Mouse (Mus musculus): ENCODE results near the gene Aunip.
"Not testable (repeated sequence)": the region's sequence is repeated elsewhere in the genome, so short reads cannot be mapped to it uniquely, and the experiment has no call there.

The Aunip gene

DNA sequence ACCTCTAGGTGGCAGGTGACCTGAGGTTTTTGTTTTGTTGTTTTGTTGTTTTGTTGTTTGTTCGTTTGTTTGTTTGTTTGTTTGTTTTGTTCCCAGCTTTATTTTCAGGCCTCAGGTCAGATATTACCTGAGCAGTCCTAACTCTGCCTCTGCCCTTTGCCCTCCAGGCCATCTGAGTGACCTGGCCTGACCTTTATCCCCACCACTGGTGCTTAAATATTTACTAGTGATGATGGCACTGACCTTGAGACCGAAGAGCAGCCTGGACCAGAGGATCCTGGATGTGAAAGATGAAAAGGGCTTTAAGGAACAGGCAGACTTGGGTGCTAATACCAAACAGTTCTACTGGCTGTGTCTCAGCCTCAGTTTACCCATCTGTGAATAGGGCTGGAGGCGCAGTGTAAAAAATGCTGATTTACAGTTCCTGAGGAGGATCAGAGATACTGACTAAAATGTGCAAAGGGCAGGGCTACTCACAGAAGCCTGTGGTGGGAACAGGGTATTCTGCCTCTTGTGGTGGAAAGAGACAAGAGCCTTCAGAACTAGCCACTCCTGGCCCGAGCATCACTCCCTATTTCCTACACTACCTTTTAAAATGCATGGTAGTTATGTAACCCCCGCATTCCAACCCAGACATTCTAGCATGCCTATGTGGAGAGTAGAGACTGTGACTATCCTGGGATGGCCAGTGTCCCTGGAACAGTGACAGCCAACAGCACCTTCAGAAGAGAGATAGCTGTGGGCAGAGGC, 25.5 kb upstream of the Aunip start:
- no peak for DNase-seq (ENCODE audit: low read depth, low spot score)

DNA sequence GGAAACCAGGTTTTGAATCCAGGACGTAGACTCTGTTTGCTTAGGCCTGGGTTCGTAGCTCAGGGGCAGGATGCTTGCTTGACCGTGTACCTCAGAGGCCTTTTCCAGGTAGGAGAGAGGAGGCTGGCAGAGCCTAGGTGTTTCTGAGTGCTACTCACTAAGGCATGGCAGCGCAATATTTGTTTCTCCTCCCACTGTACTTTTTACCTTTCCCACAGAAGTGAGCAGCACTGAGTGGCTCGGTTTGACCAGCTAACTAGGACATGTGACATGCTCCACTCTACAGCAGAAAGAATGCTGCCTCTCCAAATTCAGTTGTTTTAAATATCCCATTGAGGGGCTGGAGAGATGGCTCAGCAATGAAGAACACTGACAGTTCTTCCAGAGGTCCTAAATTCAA, 22.6 kb upstream of the Aunip start:
- DNase-seq (ENCODE audit: low read depth, low spot score) = no peak

DNA sequence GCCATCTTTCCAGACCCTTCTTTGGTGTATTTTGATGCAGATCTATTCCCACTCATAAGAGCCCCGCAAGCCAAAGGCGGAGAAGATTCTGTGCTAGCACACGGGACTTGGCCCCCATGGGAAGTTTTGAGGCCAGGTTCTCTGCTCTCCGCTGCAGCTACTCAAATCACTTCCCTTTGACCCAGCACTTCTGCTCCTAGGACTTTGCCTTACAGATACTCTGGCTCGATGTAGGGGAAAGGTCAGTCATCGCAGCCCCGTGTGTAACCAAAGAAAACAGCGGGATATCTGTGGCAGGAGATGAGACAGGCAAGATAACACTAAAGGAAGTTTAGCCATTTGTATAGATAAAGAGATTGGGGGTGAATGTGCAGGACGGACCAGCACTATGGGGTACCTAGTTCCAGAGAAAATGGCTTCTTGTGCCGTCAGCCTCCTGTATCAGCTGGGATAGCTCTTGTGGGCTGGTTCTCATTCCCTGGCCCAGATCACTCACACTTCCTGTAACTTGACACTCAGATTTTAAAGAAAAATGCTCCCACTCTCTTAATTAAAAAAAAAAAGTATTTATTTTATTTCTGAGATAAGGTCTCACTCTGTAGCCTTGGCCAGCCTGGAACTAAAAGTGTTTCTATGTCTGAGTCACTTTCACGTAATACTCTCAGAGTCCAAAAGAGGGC, 20.7 kb upstream of the Aunip start:
- no peak for DNase-seq (ENCODE audit: low read depth, low spot score)

DNA sequence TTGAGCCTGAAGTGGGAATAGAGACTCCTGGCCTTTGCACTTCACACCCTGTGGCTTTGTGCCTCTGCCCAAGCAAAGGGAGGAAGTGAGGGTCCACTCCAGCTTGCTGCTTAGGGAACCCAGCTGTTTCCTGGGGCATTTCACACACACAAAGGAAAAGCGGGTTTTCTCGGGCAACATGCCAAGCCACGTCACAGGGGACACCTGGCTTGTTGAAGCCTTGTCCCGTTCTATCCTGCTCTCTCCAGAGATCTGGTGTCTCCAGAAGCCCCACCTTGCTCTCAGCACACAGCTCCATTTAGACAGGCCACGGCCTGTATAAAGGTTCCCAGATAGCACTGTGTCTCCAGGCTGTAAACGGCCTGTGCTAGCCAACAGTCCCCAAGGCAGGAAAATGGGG, 19.1 kb upstream of the Aunip start:
- no peak for DNase-seq (ENCODE audit: low read depth, low spot score)

DNA sequence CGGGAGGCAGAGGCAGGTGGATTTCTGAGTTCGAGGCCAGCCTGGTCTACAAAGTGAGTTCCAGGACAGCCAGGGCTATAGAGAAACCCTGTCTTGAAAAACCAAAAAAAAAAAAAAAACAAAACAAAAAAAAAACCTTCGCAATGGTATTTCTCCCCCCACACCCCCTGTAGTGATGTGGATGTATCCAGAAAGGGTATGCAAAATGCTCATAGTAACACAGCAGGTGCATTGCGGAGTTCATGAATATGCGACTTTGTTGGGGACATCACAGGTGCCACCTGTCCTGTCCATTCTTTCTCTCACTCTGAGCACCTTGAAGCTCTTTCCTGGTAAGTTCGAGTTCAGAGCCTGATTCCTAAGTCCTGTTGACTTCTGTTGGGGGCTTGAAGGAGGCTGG, 16.6 kb upstream of the Aunip start:
- not testable (repeated sequence) for DNase-seq (ENCODE audit: low read depth, low spot score)

DNA sequence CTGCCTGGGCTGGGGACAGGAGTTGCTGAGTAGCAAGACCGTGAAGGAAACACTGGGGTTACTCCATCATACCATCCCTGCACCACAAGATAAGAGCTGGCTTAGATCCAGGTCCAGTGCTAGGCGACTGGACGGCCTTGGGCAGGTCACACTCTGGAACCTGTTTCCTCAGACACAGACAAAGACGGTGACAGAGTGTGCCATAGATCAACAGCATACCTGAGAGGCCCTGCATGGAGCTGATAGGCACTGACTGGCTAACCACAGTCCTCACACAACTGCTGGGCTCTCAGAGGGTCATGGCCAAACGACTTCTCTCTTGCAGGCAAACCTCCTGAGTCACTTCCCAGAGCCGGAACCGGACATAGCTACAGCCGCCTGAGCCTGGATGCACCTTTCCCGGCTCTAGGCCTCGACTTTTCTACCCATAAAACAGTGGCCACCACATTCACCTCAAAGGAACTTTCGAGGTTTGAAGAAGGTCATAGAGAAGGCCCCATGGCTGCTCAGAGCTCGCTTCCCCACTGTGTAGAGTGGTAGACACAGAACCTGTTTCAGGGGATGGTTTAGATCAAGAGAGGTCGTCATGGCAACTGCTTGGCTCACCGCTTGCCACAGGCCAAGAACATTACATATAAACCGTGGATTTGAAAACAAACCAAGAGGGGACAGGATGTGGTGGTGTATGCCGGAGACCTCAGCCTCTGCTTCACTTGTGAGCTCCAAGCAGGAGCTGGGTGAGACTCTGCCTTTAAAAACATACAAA, 15.8 kb upstream of the Aunip start:
- DNase-seq (ENCODE audit: low read depth, low spot score) = peak; percentile 93

DNA sequence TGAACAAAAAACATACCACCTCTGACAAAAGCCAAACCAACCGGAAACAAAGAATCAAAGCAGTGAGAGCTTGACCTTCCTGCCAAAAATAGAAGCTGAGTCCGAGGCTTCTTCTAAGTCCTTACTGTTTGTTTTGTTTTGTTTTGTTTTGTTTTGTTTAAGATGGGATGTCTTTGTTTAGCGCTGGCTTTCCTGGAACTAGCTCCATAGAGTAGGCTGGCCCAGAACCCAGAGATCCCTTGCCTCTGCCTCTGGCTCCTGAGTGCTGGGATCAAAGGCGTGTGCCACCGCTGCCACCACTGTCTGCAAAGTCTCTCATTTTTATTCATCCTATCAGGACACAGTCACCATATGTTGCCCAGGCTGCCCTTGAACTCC, 15.3 kb upstream of the Aunip start:
- DNase-seq (ENCODE audit: low read depth, low spot score) = no peak

DNA sequence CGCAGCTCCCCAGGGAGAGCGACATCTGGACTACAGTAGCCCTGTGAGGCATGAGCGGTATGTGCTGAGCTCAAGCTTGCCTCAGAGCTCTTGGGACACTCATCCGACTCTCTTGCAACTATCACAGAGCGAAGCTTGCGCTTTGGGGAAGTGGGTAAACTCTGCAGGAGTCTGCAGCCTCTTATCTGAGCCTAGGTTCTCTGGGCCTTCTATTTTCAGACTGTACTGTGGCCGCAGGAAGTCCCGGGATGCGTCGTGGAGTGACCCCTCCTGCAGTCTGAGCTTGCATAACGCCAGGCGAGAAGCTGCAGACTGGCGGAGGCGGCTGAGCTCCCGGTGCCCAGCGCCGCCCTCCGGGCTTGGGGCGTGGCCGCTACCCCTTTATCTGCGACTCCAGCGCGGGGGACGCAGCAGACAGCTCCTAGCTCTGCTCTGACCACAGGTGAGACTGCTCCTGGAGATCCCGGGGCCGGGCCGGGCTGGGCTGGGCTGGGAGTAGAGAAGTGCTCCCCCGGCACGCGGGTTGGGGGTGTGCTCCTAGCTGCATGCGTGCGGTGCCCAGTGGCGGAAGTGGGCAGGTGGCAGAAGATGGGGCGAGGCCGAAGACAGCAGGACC, 14.1 kb upstream of the Aunip start, which contains the start of gene Paqr7:
Gene Paqr7 (plus strand): TSS at position 103 of the 616 bp plus-strand sequence.
- peak; percentile 66 for DNase-seq (ENCODE audit: low read depth, low spot score)

DNA sequence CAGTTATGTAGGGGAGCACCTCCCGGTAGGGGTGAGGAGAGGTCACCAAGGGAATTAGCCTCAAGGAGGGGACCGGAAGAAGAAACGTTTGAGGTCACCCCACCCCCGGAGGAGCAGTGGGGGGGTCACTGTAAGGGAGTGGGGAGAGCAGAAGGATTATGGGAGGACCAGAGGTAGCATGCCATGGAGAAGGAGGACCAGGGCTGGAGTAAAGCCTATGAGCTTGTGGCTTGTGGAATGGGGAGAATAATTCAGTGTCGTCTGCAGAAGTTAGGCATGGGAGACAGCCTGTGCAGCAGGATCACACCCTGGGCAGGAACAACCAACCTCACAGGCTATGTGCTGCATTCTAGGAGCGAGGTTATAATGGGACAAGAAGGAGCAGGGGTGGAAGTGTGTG, 13.6 kb upstream of the Aunip start:
- DNase-seq (ENCODE audit: low read depth, low spot score) = no peak

DNA sequence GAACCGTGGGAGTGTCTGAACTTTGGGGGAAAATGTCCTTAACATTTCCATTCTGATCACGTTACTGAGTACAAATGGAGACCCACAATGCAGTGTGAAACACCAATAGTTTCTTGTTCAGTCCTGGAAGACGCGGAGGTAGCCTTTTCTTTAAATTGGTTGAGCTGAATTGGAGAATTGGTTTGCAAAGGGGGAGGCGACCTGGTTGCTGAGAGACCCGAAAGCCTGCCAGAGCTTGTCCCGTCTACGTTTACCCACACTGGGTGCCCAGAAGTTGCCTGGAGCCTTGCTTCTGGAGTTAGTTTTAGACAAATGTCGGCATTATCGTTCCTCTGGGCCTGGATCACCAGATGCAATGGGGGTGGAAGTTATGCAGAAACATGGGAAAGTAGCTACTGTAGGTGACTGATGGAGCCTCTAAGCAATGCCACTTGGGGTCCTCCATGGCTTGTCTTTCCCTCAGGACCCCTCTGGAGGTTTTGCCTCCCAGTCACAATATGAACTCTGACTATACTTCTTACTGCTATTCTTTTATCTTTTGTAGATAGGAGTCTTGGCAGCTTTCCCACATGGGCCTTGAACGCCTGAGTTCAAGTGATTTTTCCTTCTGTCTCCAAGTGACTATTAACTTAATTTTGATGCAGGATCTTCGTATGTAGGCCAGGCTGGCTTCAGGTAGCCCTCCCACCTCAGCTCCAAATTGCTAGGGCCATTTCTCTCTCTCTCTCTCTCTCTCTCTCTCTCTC, 12.6 kb upstream of the Aunip start:
- no peak for DNase-seq (ENCODE audit: low read depth, low spot score)

DNA sequence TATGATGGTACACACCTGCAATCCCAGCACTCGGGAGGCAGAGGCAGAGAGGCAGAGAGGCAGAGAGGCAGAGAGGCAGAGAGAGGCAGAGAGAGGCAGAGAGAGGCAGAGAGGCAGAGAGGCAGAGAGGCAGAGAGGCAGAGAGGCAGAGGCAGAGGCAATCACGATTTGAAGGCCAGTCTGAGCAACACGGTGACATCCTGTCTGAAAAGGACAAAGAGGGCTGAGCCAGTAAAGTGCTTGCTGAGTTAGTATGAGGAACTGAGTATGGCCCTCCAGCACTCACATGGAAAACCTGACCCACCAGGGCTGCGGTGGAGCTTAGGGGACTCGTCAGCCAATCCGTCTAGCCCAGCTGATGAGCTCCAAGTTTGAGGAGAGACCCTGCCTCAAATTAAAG, 11.8 kb upstream of the Aunip start:
- DNase-seq (ENCODE audit: low read depth, low spot score) = not testable (repeated sequence)

DNA sequence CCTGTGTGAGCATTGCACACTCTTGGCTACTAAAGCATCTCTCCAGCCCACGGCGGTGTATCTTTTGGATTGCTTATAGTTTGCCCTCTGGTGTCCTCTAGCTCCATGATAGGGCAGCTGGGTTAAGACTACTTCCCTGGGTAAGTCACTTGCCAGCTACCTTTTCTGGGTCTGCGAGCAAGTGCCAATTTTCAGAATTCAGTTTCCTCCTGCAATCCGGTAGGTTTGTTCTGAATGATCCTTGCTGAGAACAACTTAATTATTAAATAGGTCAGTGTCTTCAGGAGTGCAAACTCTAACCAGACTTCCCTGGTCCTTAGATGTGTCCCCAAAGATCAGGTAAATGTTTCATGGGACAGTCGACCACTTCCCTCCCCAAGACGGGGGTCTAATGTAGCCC, 9.7 kb upstream of the Aunip start:
- no peak for DNase-seq (ENCODE audit: low read depth, low spot score)

DNA sequence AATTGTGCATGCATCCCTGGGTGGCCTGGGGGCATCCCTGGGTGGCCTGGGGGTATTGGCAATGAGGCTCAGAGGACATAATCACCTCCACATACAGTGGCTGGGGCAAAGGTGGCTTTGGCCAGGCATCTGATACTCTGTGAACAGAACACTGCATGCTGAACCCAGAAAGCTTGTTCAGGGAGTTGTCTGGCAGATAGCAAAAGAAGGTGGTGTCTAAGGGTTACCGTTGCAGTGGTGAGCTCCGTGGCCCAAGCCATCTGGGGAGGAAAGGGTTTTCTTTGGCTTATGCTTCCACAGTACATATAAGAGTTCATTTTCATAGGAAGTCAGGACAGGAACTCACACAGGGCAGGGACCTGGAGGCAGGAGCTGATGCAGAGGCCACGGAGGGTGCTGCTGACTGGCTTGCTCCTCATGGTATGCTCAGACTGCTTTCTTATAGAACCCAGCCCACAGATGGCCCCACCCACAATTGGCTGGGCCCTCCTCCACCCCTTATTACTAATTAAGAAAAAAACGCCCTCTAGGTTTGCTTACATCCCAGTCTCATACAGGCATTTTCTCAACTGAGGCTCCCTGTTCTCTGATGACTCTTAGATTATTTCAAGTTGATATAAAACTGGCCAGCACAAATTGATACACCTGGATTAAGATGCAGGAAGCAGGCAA, 7.0 kb upstream of the Aunip start:
- DNase-seq (ENCODE audit: low read depth, low spot score) = no peak

DNA sequence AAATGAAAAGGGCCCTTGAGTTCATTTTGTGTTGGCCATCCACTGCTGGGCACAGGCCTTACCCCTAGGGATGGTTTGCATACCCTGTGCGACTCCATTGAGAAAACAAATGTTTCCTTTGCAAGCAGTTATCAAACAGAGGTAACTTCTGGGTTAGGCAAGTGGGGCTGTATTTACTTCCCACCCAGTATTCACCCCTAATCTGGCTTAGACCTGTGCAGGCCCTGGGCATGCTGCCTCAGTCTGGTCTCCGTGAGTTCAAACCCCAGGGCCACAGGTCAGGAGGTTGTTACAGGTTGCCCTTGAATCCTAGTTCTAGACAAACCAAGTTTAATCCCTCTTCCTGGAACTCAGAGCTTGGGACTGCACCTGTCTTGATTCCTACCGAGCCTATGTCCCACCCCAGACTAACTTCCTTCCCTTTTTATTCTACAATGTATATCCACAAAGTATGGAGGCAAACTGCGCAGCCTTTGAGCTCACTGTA, 5.5 kb upstream of the Aunip start:
- DNase-seq (ENCODE audit: low read depth, low spot score) = no peak

DNA sequence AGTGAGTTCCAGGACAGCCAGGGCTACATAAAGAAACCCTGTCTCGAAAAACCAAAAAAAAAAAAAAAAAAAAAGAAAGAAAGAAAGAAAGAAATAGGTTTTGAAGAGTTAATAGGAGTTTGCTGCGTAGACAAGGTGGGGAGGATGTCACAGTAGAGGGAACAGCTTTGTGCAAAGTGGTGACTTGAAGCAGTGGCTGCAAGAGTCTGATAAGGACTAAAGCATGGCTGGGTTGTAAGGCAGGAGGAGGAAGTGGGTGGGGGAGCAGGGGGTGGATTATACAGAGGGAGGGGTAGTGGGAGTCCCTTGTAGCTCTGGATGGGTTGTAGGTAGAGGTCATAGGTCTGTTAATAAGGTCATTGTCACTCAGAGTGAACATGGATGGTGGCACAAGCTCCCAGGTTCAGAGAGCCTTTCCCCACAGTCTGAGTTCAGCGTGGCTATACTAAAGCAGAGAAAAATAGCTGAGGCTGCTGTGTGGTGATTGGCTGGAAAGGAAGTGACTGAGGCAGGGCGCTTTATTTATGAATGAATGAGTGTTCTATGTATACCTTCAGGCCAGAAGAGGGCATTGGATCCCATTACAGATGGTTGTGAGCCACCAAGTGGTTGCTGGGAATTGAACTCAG, 4.7 kb upstream of the Aunip start:
- no peak for DNase-seq (ENCODE audit: low read depth, low spot score)

DNA sequence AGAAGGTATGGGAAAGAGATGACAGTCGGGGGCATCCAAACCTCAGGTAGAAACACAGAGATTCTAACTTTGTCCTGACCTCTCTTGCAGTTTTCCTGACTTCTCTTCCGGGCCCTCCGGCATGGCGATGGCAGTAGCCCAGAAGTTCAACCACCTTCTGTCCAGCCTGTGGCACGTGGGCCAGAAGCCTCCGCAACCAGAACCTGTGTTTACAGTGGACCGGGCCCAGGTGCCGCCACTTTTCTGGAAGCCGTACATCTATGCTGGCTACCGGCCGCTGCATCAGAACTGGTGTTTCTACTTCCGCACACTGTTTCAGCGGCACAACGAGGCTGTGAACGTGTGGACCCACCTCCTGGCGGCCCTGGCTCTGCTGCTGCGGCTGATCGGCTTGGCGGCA, 4.1 kb upstream of the Aunip start:
- no peak for DNase-seq (ENCODE audit: low read depth, low spot score)

DNA sequence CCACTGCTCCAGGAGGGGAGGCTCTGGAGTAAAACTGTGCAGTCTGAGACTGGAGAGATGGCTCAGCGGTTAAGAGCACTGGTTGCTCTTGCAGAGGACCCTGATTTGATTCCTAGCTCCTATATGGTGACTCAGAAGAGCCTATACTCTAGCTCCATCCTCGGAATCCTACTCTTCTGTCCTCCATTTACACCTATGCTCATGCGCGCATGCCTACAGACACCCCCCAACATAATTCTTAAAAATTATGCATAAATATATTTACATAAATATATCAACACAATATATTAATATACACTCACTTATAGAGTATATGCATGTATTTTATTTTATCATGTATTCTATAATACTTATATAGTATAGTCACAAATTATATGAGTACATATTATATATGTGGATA, 403 bp upstream of the Aunip start:
- no peak for DNase-seq (ENCODE audit: low read depth, low spot score)

DNA sequence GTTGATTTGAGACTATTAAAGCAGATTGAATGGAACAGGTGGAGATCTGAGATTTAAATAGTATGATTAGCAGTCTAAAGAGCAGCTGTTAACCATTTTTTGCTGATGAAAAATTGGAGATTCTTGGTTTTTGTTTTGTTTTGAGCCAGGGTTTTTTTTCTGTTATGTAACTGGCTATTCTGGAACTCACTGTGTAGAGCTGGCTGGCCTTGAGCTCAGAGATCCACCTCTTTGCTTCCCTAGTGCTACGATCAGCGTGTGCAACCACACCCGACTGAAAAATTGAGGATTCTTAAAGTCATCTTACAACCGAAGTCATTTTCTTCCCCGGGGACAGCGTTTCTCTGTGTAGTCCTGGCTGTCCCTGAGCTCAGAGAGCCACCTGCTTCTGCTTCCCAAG, 931 bp downstream of the Aunip start:
- DNase-seq (ENCODE audit: low read depth, low spot score) = no peak

DNA sequence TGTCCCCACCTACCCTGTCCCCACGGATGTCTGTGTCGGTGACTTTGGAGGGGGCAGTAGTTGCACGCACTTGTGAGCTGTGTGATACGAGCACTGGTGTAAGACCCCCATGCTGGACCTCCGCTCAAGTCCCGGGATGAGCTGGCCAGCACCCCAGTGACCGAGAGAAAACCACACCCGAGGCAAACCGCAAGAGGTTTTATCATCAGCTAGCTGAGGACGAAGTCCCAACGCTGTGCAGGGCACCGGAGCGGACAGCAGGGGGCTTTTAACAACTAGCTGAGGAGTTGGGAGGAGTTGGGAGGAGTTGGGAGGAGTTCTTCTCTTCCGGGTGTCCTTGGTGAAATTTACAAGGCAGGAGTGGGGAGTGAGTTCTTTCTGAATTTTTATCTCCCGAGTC, 2.0 kb downstream of the Aunip start:
- DNase-seq (ENCODE audit: low read depth, low spot score) = peak; percentile 61

DNA sequence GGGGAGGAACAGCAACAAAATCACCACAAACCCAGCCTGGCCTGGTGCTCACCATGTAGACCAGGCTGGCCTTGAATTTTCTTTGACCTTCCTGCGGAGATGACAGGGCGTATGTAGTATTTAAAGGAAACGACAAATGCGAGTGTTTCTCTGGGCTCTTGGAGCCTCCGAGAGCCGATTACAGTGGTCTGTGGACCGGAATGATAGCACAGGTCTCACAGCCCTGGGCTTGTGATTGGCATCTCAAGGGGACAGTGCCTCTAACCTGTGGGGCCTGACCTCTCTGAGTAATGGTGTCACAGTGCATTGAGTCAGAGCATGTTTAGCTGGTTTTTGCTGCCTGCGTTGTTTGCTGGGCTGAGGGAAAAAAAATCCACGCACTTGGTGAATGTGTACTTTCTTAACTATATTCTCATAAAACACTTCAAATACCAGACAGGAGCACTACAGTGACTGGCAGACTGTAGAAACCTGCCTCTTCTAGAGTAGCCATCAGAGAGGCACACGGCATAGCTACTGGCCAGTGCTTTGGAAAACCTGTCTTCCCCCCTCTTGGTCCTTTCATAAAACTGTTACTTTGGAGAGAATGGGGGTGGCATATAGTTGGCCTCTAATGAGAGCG, 3.6 kb downstream of the Aunip start:
- no peak for DNase-seq (ENCODE audit: low read depth, low spot score)
